Mouse (Mus musculus): ENCODE results near the gene Cpne7.

DNA sequence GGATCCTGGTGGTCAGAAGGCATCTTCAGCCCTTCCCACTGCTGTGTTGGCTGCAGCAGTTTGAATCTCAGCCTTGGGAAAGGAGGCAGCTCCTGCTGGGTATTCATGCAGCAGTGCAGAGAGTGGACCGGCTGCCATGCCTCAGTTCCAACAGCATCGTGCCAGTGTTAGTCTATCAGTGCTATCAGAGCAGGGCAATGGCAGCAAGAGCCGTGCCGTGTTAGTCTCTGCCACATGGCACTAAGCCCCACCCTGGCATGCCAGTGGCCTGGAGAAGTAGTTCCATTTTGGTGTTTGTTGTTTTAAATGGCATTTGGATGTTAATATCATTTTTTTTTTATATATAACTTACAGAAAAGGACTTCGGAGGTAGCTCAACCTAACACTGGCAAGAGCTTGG, 8.2 kb upstream of the Cpne7 start:
- TF ChIP-seq POLR2A (IDR thresholded peaks at IDR 0.05; ENCODE audit: insufficient read length, low read depth) (no peak), TCF12 (IDR thresholded peaks at IDR 0.05; ENCODE audit: insufficient read depth, poor library complexity, severe bottlenecking) (no peak), USF1 (IDR thresholded peaks at IDR 0.05; ENCODE audit: low read depth) (no peak), TCF3 (IDR thresholded peaks at IDR 0.05; ENCODE audit: insufficient read length, low read depth) (no peak)
